Comparison of ENCODE assay signal across 1 mouse cellular context in genomic region chr17:25829558-25830017, GRCm38 (mm10).
A peak's percentile ranks its signal among the peaks of the same experiment; 100 is the strongest.
TF ChIP-seq lines count a peak whose summit lies in the region.

No protein-coding gene starts in this region.

TF ChIP-seq in CH12.LX, 34 proteins besides CTCF, POLR2A, EP300 and RAD21 (continued from another document):
- TF ChIP-seq POLR2AphosphoS2 (IDR thresholded peaks at IDR 0.05; ENCODE audit: low read depth, low read length), result 0 out of 2 replicates have a peak, but pooled peaks have one; percentile 4
